Mouse (Mus musculus) MEL (cell line): Measurements from ENCODE around the gene Tcte2. TPM values are rescaled to one million over a fixed set of nuclear protein-coding genes. Genes with fewer than 3 reads are reported as not detected.

ENCODE experiments used
- DNase-seq: peaks from one replicate; pipeline ENCODE4 v3.0.0; 2011; ENCODE audit warnings: low read depth, low spot score
- H3K27ac ChIP-seq: 2 replicates; pipeline ENCODE4 v1.5.1; 2012; ENCODE audit warnings: low read depth, mild to moderate bottlenecking, control low read depth, low read length, moderate library complexity; ENCODE audit not compliant: control insufficient read depth
- H3K27me3 ChIP-seq, 2 experiments: fragments of 150-350 bp in 1 of 2; sonication (generic) in 1 of 2; 2 replicates each; pipeline ENCODE4 v1.6.1; 2012; ENCODE audit warnings: low read length in 2 of 2, mild to moderate bottlenecking in 2 of 2, improper control_type of control experiment in 1 of 2, moderate library complexity in 1 of 2; ENCODE audit not compliant: insufficient read depth in 2 of 2, control insufficient read depth in 1 of 2
- H3K36me3 ChIP-seq, 2 experiments: 2 replicates each; pipeline ENCODE4 v1.6.1; 2012 to 2014; ENCODE audit warnings: low read length in 2 of 2, improper control_type of control experiment in 1 of 2, inconsistent platforms in 1 of 2, mild to moderate bottlenecking in 1 of 2; ENCODE audit not compliant: insufficient read depth in 2 of 2, control insufficient read depth in 1 of 2
- H3K4me1 ChIP-seq, 2 experiments: fragments of 150-350 bp in 1 of 2; sonication (generic) in 1 of 2; 2 replicates each; pipeline ENCODE4 v1.6.1; 2012; ENCODE audit warnings: low read length in 2 of 2, improper control_type of control experiment in 1 of 2, mild to moderate bottlenecking in 1 of 2; ENCODE audit not compliant: insufficient read depth in 2 of 2, control insufficient read depth in 1 of 2
- H3K4me3 ChIP-seq, 2 experiments: fragments of 150-350 bp in 1 of 2; sonication (generic) in 1 of 2; 2 replicates each; pipeline ENCODE4 v1.5.1; 2012; ENCODE audit warnings: low read depth in 2 of 2, low read length in 2 of 2, mild to moderate bottlenecking in 2 of 2, moderate library complexity in 2 of 2, control low read depth in 1 of 2, improper control_type of control experiment in 1 of 2; ENCODE audit not compliant: control insufficient read depth in 1 of 2, insufficient read depth in 1 of 2
- H3K79me2 ChIP-seq: 2 replicates; pipeline ENCODE4 v1.6.1; 2012; ENCODE audit warnings: mild to moderate bottlenecking, low read length, moderate library complexity; ENCODE audit not compliant: control insufficient read depth, poor library complexity, insufficient read depth
- H3K9ac ChIP-seq: 2 replicates; pipeline ENCODE4 v1.6.1; 2012; ENCODE audit warnings: low read depth, mild to moderate bottlenecking, control low read depth, low read length, moderate library complexity; ENCODE audit not compliant: control insufficient read depth, poor library complexity, severe bottlenecking
- H3K9me3 ChIP-seq: fragments of 150-350 bp; sonication (generic); replicated peaks from 2 replicates; pipeline ENCODE4 v1.6.1; 2012; ENCODE audit warnings: mild to moderate bottlenecking, low read length, improper control_type of control experiment, moderate library complexity; ENCODE audit not compliant: insufficient read depth
- CHD2 ChIP-seq: IDR thresholded peaks from 2 replicates; pipeline ENCODE4 v1.6.1; 2011; ENCODE audit warnings: low read length, improper control_type of control experiment
- CTCF ChIP-seq, 3 experiments: IDR thresholded peaks in 2 of 3; conservative IDR thresholded peaks in 1 of 3; 2 replicates each; pipeline ENCODE4 v1.5.1; 2011 to 2012; ENCODE audit warnings: low read length in 3 of 3, low read depth in 2 of 3, mild to moderate bottlenecking in 2 of 3, improper control_type of control experiment in 1 of 3, inconsistent platforms in 1 of 3, mixed read lengths in 1 of 3, moderate library complexity in 1 of 3; ENCODE audit not compliant: control insufficient read depth in 1 of 3, insufficient read depth in 1 of 3, poor library complexity in 1 of 3, severe bottlenecking in 1 of 3
- ELF1 ChIP-seq: IDR thresholded peaks from 2 replicates; pipeline ENCODE4 v1.6.1; 2014; ENCODE audit warnings: low read depth, mild to moderate bottlenecking, inconsistent platforms, low read length, improper control_type of control experiment, moderate library complexity
- EP300 ChIP-seq, 2 experiments: IDR thresholded peaks; 2 replicates each; pipeline ENCODE4 v1.6.1; 2011; ENCODE audit warnings: improper control_type of control experiment in 2 of 2, low read length in 2 of 2, low read depth in 1 of 2, mild to moderate bottlenecking in 1 of 2
- ETS1 ChIP-seq: IDR thresholded peaks from 2 replicates; pipeline ENCODE4 v1.6.1; 2012; ENCODE audit warnings: low read depth, mild to moderate bottlenecking, inconsistent platforms, low read length, improper control_type of control experiment, moderate library complexity
- KAT2A ChIP-seq: conservative IDR thresholded peaks from 2 replicates; pipeline ENCODE4 v1.6.1; 2012; ENCODE audit warnings: low read depth, low read length, improper control_type of control experiment, inconsistent platforms
- MAFK ChIP-seq: IDR thresholded peaks from 2 replicates; pipeline ENCODE4 v1.6.1; 2011; ENCODE audit warnings: low read depth, mild to moderate bottlenecking, low read length, improper control_type of control experiment, borderline replicate concordance
- MAX ChIP-seq: IDR thresholded peaks from 2 replicates; pipeline ENCODE4 v1.6.1; 2011; ENCODE audit warnings: low read length, improper control_type of control experiment
- MAZ ChIP-seq: IDR thresholded peaks from 2 replicates; pipeline ENCODE4 v1.6.1; 2012; ENCODE audit warnings: low read depth, mild to moderate bottlenecking, inconsistent platforms, low read length, improper control_type of control experiment
- MEF2A ChIP-seq: IDR thresholded peaks from 2 replicates; pipeline ENCODE4 v1.6.1; 2014; ENCODE audit warnings: low read depth, mild to moderate bottlenecking, inconsistent platforms, low read length, improper control_type of control experiment; ENCODE audit not compliant: poor library complexity, insufficient replicate concordance, severe bottlenecking; ENCODE audit errors: extremely low read depth
- MYB ChIP-seq: IDR thresholded peaks from 2 replicates; pipeline ENCODE4 v1.6.1; 2011; ENCODE audit warnings: mild to moderate bottlenecking, low read depth, low read length, improper control_type of control experiment
- NRF1 ChIP-seq: IDR thresholded peaks from 2 replicates; pipeline ENCODE4 v1.6.1; 2014; ENCODE audit warnings: low read depth, mild to moderate bottlenecking, inconsistent platforms, low read length, improper control_type of control experiment, moderate library complexity; ENCODE audit not compliant: poor library complexity, insufficient read depth, severe bottlenecking
- RCOR1 ChIP-seq: IDR thresholded peaks from 2 replicates; pipeline ENCODE4 v1.6.1; 2012; ENCODE audit warnings: low read depth, mild to moderate bottlenecking, inconsistent platforms, low read length, improper control_type of control experiment
- TBP ChIP-seq: IDR thresholded peaks from 2 replicates; pipeline ENCODE4 v1.8.0; 2011; ENCODE audit warnings: low read depth, low read length, improper control_type of control experiment
- TCF12 ChIP-seq: IDR thresholded peaks from 2 replicates; pipeline ENCODE4 v1.6.1; 2014; ENCODE audit warnings: low read depth, mild to moderate bottlenecking, inconsistent platforms, low read length, improper control_type of control experiment, moderate library complexity
- ZMIZ1 ChIP-seq: IDR thresholded peaks from 2 replicates; pipeline ENCODE4 v1.6.1; 2012; ENCODE audit warnings: low read depth, mild to moderate bottlenecking, inconsistent platforms, low read length, improper control_type of control experiment, moderate library complexity
- ZNF384 ChIP-seq: IDR thresholded peaks from 2 replicates; pipeline ENCODE4 v1.6.1; 2012; ENCODE audit warnings: low read depth, mild to moderate bottlenecking, inconsistent platforms, low read length, improper control_type of control experiment
- polyA plus RNA-seq, 2 experiments: library from polyadenylated mRNA; stranded (reverse) in 1 of 2; unstranded in 1 of 2; fragments of >175 nt in 1 of 2; fragments of >200 nt in 1 of 2; gene quantifications; 2 replicates each; pipeline versions ENCODE4 v1.2.1 to v1.2.4; 2012; ENCODE audit warnings: low replicate concordance in 2 of 2, low read depth in 1 of 2; ENCODE audit not compliant: insufficient read length in 2 of 2, insufficient read depth in 1 of 2, missing spikeins in 1 of 2
- total RNA-seq: library from RNA; depleted of rRNA; stranded (reverse); fragments of 300-350 nt; gene quantifications from 2 replicates; pipeline ENCODE4 v1.2.3, GENCODE M21; 2012

The Tcte2 gene
- total and polyA plus RNA-seq, 3 experiments, result not detected

- Histone ChIP-seq H3K4me3 (no peak overlapping the region), H3K9me3 (no peaks in the 10 kb centered on the region), H3K9ac (no peak overlapping the region), H3K27me3 (no peaks in the 10 kb centered on the region), H3K27ac (no peak overlapping the region), H3K4me1 (no peaks in the 10 kb centered on the region), H3K36me3 (no peaks in the 10 kb centered on the region), H3K79me2 (no peaks in the 10 kb centered on the region)
- no peak for DNase-seq
- no peak for TF ChIP-seq TBP
- no peak for TF ChIP-seq MEF2A
- TF ChIP-seq ETS1, result no peak
These were observed 80.5 kb downstream of the Tcte2 start for GRCm38 (mm10) chr17:13681126-13681525.

- Histone ChIP-seq H3K4me1 (no peaks in the 10 kb centered on the region), H3K4me3 (no peak overlapping the region), H3K27ac (no peak overlapping the region), H3K36me3 (no peaks in the 10 kb centered on the region), H3K79me2 (no peaks in the 10 kb centered on the region), H3K27me3 (no peaks in the 10 kb centered on the region), H3K9ac (no peak overlapping the region), H3K9me3 (no peaks in the 10 kb centered on the region)
- TF ChIP-seq CTCF (IDR thresholded peaks at IDR 0.05 in 2 of 3, conservative IDR thresholded peaks at IDR 0.05 in 1 of 3; ENCODE audit: control insufficient read depth in 1 of 3, insufficient read depth in 1 of 3, low read depth in 2 of 3, low read length in 3 of 3, poor library complexity in 1 of 3, severe bottlenecking in 1 of 3), result no peak
- TF ChIP-seq ZMIZ1, result no peak
- no peak for TF ChIP-seq CHD2
- no peak for DNase-seq
These were observed 81.3 kb downstream of the Tcte2 start for GRCm38 (mm10) chr17:13680318-13680717.

- no peak for TF ChIP-seq RCOR1
- TF ChIP-seq NRF1, result no peak
- no peak for TF ChIP-seq MAX
- TF ChIP-seq KAT2A, result no peak
- TF ChIP-seq MAFK, result no peak
- no peak for TF ChIP-seq ZMIZ1
- no peak for TF ChIP-seq TCF12
- no peak for TF ChIP-seq ZNF384
- TF ChIP-seq MAZ, result no peak
- no peak for TF ChIP-seq EP300 (IDR thresholded peaks at IDR 0.05; ENCODE audit: low read depth in 1 of 2, low read length in 2 of 2)
- no peak for TF ChIP-seq MYB
- no peak for TF ChIP-seq ELF1
- Histone ChIP-seq H3K36me3 (no peaks in the 10 kb centered on the region), H3K9ac (no peak overlapping the region), H3K4me1 (no peaks in the 10 kb centered on the region), H3K9me3 (no peaks in the 10 kb centered on the region), H3K79me2 (no peaks in the 10 kb centered on the region), H3K27me3 (no peaks in the 10 kb centered on the region), H3K27ac (no peak overlapping the region), H3K4me3 (no peak overlapping the region)
- DNase-seq, result no peak
These were observed 81.9 kb downstream of the Tcte2 start for GRCm38 (mm10) chr17:13679725-13680124.
